Mouse (Mus musculus) lung, postnatal 0 days (tissue): ENCODE results near the gene Grk6. TPM values are rescaled to one million over a fixed set of nuclear protein-coding genes. Genes with fewer than 3 reads are reported as not detected.

Source experiments
- ATAC-seq: fragments of 200-750 bp; cut with Nextera tagmentation; 2 replicates; pipeline ENCODE4 v1.8.0; 2017; ENCODE audit warnings: moderate library complexity
- DNase-seq: peaks from one replicate; pipeline ENCODE4 v3.0.0-alpha.2; 2016; ENCODE audit warnings: low spot score
- H3K27ac ChIP-seq: fragments of 300-500 bp; sonication (generic); 2 replicates; pipeline ENCODE4 v1.5.1; 2014; ENCODE audit warnings: antibody characterized with exemption, mild to moderate bottlenecking, low read length, mixed read lengths
- H3K27me3 ChIP-seq: fragments of 300-500 bp; sonication (generic); replicated peaks from 2 replicates; pipeline ENCODE4 v1.6.1; 2014; ENCODE audit warnings: low read length, mixed read lengths; ENCODE audit not compliant: insufficient read depth
- H3K36me3 ChIP-seq: fragments of 300-500 bp; sonication (generic); 2 replicates; pipeline ENCODE4 v1.6.1; 2014; ENCODE audit warnings: low read length, mixed read lengths; ENCODE audit not compliant: insufficient read depth
- H3K4me1 ChIP-seq: fragments of 300-500 bp; sonication (generic); 2 replicates; pipeline ENCODE4 v1.6.1; 2014; ENCODE audit warnings: antibody characterized with exemption, low read depth, low read length, mixed read lengths; ENCODE audit not compliant: insufficient read depth
- H3K4me2 ChIP-seq: fragments of 300-500 bp; sonication (generic); replicated peaks from 2 replicates; pipeline ENCODE4 v1.6.1; 2014; ENCODE audit warnings: low read depth, mild to moderate bottlenecking, low read length, moderate library complexity, mixed read lengths
- H3K4me3 ChIP-seq: fragments of 300-500 bp; sonication (generic); 2 replicates; pipeline ENCODE4 v1.5.1; 2014; ENCODE audit warnings: low read depth, low read length
- H3K9ac ChIP-seq: fragments of 300-500 bp; sonication (generic); replicated peaks from 2 replicates; pipeline ENCODE4 v1.6.1; 2014; ENCODE audit warnings: low read depth, mild to moderate bottlenecking
- H3K9me3 ChIP-seq: fragments of 300-500 bp; sonication (generic); 2 replicates; pipeline ENCODE4 v1.6.1; 2016; ENCODE audit warnings: low read length, mixed read lengths
- CTCF ChIP-seq: IDR thresholded peaks from 2 replicates; pipeline ENCODE4 v1.5.1; 2016; ENCODE audit warnings: antibody characterized with exemption, mild to moderate bottlenecking
- EP300 ChIP-seq: IDR thresholded peaks from 2 replicates; pipeline ENCODE4 v1.6.1; 2016; ENCODE audit warnings: antibody characterized with exemption, mild to moderate bottlenecking, control low read depth
- WGBS: fragments of 180-500 bp; shearing (Covaris S2); extraction: QIAGEN DNeasy Blood & Tissue Kit; methylation state at CpG from one replicate; pipeline ENCODE4 v1.1.7; 2014; 5-methylcytosine and 5-hydroxymethylcytosine counted together
- polyA plus RNA-seq: library from polyadenylated mRNA; unstranded; fragments of >200 nt; fragmentation: Nextera tagmentation; extraction: Ambion mirVana; gene quantifications from 2 replicates; pipeline ENCODE4 v1.2.1, GENCODE M21; 2015

The Grk6 gene
- 20.4 and 20.5 TPM in 2 replicates for polyA plus RNA-seq

- Histone ChIP-seq H3K36me3 (no peaks in the 10 kb centered on the region), H3K9ac (peak within 1 kb of the TSS; percentile 84), H3K27me3 (no peaks in the 10 kb centered on the region), H3K4me1 (peaks cover 10% of the 10 kb centered on the region; the same call in 1 of the 2 replicates), H3K9me3 (no peaks in the 10 kb centered on the region), H3K4me2 (peak within 1 kb of the TSS; percentile 90), H3K27ac (peak within 1 kb of the TSS; percentile 95), H3K4me3 (peak within 1 kb of the TSS; percentile 70)
- under 1% methylated on average over 31 of the region's 35 CpGs for WGBS
- DNase-seq (peak; percentile 100), ATAC-seq (peak; percentile 96)
- TF ChIP-seq CTCF, result no peak
- no peak for TF ChIP-seq EP300
Measured at GRCm38 (mm10) chr13:55444937-55445315, at the start of gene Grk6. TSS of gene Grk6 (plus strand) at chr13:55445072.

GRCm38 (mm10) chr13:55398088-55398487, 46.8 kb upstream of the Grk6 start, which contains the start of gene Slc34a1:
TSS of gene Slc34a1 (plus strand) at chr13:55398187.
- Histone ChIP-seq H3K36me3 (no peaks in the 10 kb centered on the region), H3K9ac (no peak within 1 kb of the TSS), H3K9me3 (no peaks in the 10 kb centered on the region), H3K4me1 (no peaks in the 10 kb centered on the region), H3K27me3 (no peaks in the 10 kb centered on the region), H3K27ac (no peak within 1 kb of the TSS), H3K4me2 (no peak within 1 kb of the TSS), H3K4me3 (no peak within 1 kb of the TSS)
- no peak for TF ChIP-seq CTCF
- TF ChIP-seq EP300, result no peak
- 68% methylated on average over 1 of the region's 1 CpGs for WGBS
- DNase-seq, result no peak
- no peak for ATAC-seq

GRCm38 (mm10) chr13:55399300-55400038, 45.4 kb upstream of the Grk6 start:
- Histone ChIP-seq H3K9me3 (no peaks in the 10 kb centered on the region), H3K4me2 (no peak overlapping the region), H3K27me3 (no peaks in the 10 kb centered on the region), H3K36me3 (no peaks in the 10 kb centered on the region), H3K4me1 (no peaks in the 10 kb centered on the region), H3K4me3 (no peak overlapping the region), H3K27ac (no peak overlapping the region), H3K9ac (no peak overlapping the region)
- TF ChIP-seq EP300 (no peak), CTCF (no peak)
- 38% methylated on average over 5 of the region's 5 CpGs for WGBS
- no peak for DNase-seq
- ATAC-seq, result no peak; the same call in 1 of the 2 replicates

GRCm38 (mm10) chr13:55400039-55400346, 44.9 kb upstream of the Grk6 start:
- H3K4me3 ChIP-seq, result no peak overlapping the region
- H3K9ac ChIP-seq, result no peak overlapping the region
- no peak overlapping the region for H3K4me2 ChIP-seq
- WGBS, result 35% methylated on average over 1 of the region's 1 CpGs
- no peaks in the 10 kb centered on the region for H3K4me1 ChIP-seq
- no peak for TF ChIP-seq CTCF
- TF ChIP-seq EP300, result no peak
- H3K27me3 ChIP-seq, result no peaks in the 10 kb centered on the region
- H3K27ac ChIP-seq, result no peak overlapping the region
- no peaks in the 10 kb centered on the region for H3K36me3 ChIP-seq
- ATAC-seq (no peak; the same call in 1 of the 2 replicates), DNase-seq (peak; percentile 30)
- no peaks in the 10 kb centered on the region for H3K9me3 ChIP-seq

- Histone ChIP-seq H3K4me2 (no peak overlapping the region), H3K36me3 (no peaks in the 10 kb centered on the region), H3K9ac (no peak overlapping the region), H3K27ac (no peak overlapping the region), H3K9me3 (no peaks in the 10 kb centered on the region), H3K27me3 (no peaks in the 10 kb centered on the region), H3K4me1 (0 out of 2 replicates have a peak, but pooled peaks cover 2% of the 10 kb centered on the region), H3K4me3 (no peak overlapping the region)
- TF ChIP-seq EP300, result no peak
- no peak for TF ChIP-seq CTCF
- no peak for DNase-seq
- no peak for ATAC-seq
- WGBS, result 70% methylated on average over 7 of the region's 7 CpGs
Measured at GRCm38 (mm10) chr13:55403266-55403665, 41.6 kb upstream of the Grk6 start.

GRCm38 (mm10) chr13:55403935-55404852, 40.7 kb upstream of the Grk6 start:
- H3K27ac ChIP-seq, result no peak overlapping the region
- no peak overlapping the region for H3K4me2 ChIP-seq
- no peak overlapping the region for H3K9ac ChIP-seq
- ATAC-seq (no peak), DNase-seq (no peak)
- H3K4me3 ChIP-seq, result no peak overlapping the region
- no peaks in the 10 kb centered on the region for H3K9me3 ChIP-seq
- no peaks in the 10 kb centered on the region for H3K27me3 ChIP-seq
- H3K36me3 ChIP-seq, result no peaks in the 10 kb centered on the region
- 64% methylated on average over 15 of the region's 15 CpGs for WGBS
- TF ChIP-seq CTCF, result no peak
- no peak for TF ChIP-seq EP300
- H3K4me1 ChIP-seq, result 0 out of 2 replicates have a peak, but pooled peaks cover 2% of the 10 kb centered on the region
